Mouse (Mus musculus) forebrain, embryonic 16.5 days (tissue): ENCODE measurements around the gene Actr3. TPM values are rescaled to one million over a fixed set of nuclear protein-coding genes. Genes with fewer than 3 reads are reported as not detected.
"Not testable (repeated sequence)": the region's sequence is repeated elsewhere in the genome, so short reads cannot be mapped to it uniquely, and the experiment has no call there.

Experiments used
- ATAC-seq: fragments of 200-750 bp; cut with Nextera tagmentation; 2 replicates; pipeline ENCODE4 v1.8.0; 2017; ENCODE audit warnings: mild to moderate bottlenecking, moderate library complexity
- H3K27ac ChIP-seq: fragments of 300-500 bp; sonication (generic); 2 replicates; pipeline ENCODE4 v1.5.1; 2014; ENCODE audit warnings: low read length, control low read depth
- H3K27me3 ChIP-seq: fragments of 300-500 bp; sonication (generic); replicated peaks from 2 replicates; pipeline ENCODE4 v1.6.1; 2014; ENCODE audit warnings: low read length; ENCODE audit not compliant: control insufficient read depth, insufficient read depth
- H3K36me3 ChIP-seq: fragments of 300-500 bp; sonication (generic); 2 replicates; pipeline ENCODE4 v1.6.1; 2014; ENCODE audit not compliant: control insufficient read depth, insufficient read depth
- H3K4me1 ChIP-seq: fragments of 300-500 bp; sonication (generic); replicated peaks from 2 replicates; pipeline ENCODE4 v1.6.1; 2014; ENCODE audit warnings: low read length; ENCODE audit not compliant: control insufficient read depth, insufficient read depth
- H3K4me2 ChIP-seq: fragments of 300-500 bp; sonication (generic); 2 replicates; pipeline ENCODE4 v1.6.1; 2014; ENCODE audit warnings: mild to moderate bottlenecking, low read length, control low read depth
- H3K4me3 ChIP-seq: fragments of 300-500 bp; sonication (generic); replicated peaks from 2 replicates; pipeline ENCODE4 v1.5.1; 2014; ENCODE audit warnings: mild to moderate bottlenecking, low read length, control low read depth
- H3K9ac ChIP-seq: fragments of 300-500 bp; sonication (generic); replicated peaks from 2 replicates; pipeline ENCODE4 v1.6.1; 2014; ENCODE audit warnings: low read depth, low read length, control low read depth
- H3K9me3 ChIP-seq: fragments of 300-500 bp; sonication (generic); 2 replicates; pipeline ENCODE4 v1.6.1; 2016; ENCODE audit warnings: low read length; ENCODE audit not compliant: control insufficient read depth
- WGBS: fragments of 180-500 bp; shearing (Covaris S2); extraction: QIAGEN DNeasy Blood & Tissue Kit; methylation state at CpG from one replicate; pipeline ENCODE4 v1.1.7; 2014; 5-methylcytosine and 5-hydroxymethylcytosine counted together
- polyA plus RNA-seq: library from polyadenylated mRNA; unstranded; fragments of >200 nt; fragmentation: Nextera tagmentation; extraction: Ambion mirVana; gene quantifications from 2 replicates; pipeline ENCODE4 v1.2.1, GENCODE M21; 2015

Gene Actr3
- polyA plus RNA-seq, 1 experiment from 2014 or later: 241 TPM

- WGBS: 98% methylated on average over 1 of the region's 1 CpGs
- H3K4me1 ChIP-seq, H3K4me3 ChIP-seq, H3K4me2 ChIP-seq, H3K9me3 ChIP-seq, H3K27me3 ChIP-seq, ATAC-seq, H3K9ac ChIP-seq, H3K27ac ChIP-seq, H3K36me3 ChIP-seq: not testable (repeated sequence)
These were observed 45.9 kb downstream of the Actr3 start for GRCm38 (mm10) chr1:125389634-125390033.

GRCm38 (mm10) chr1:125388370-125388769 is 47.2 kb downstream of the Actr3 start:
- Histone ChIP-seq H3K36me3 (peaks cover 2% of the 10 kb centered on the region; the same call in 1 of the 2 replicates), H3K9ac (no peak overlapping the region), H3K4me1 (no peaks in the 10 kb centered on the region), H3K4me3 (no peak overlapping the region), H3K9me3 (no peaks in the 10 kb centered on the region), H3K27me3 (no peaks in the 10 kb centered on the region), H3K4me2 (no peak overlapping the region), H3K27ac (no peak overlapping the region)
- ATAC-seq: no peak
- WGBS: 16% methylated on average over 3 of the region's 3 CpGs

GRCm38 (mm10) chr1:125386217-125386616 is 49.3 kb downstream of the Actr3 start:
- no peaks in the 10 kb centered on the region for H3K4me1 ChIP-seq
- no peak overlapping the region for H3K9ac ChIP-seq
- H3K27ac ChIP-seq: no peak overlapping the region
- no peak overlapping the region for H3K4me2 ChIP-seq
- H3K36me3 ChIP-seq: no peaks in the 10 kb centered on the region
- H3K9me3 ChIP-seq: no peaks in the 10 kb centered on the region
- 88% methylated on average over 7 of the region's 7 CpGs for WGBS
- no peak for ATAC-seq
- no peaks in the 10 kb centered on the region for H3K27me3 ChIP-seq
- no peak overlapping the region for H3K4me3 ChIP-seq

- whole genome bisulfite sequencing: 66% methylated on average over 6 of the region's 6 CpGs
- no peaks in the 10 kb centered on the region for H3K9me3 ChIP-seq
- H3K27me3 ChIP-seq: no peaks in the 10 kb centered on the region
- H3K4me3 ChIP-seq: no peak overlapping the region
- no peak overlapping the region for H3K4me2 ChIP-seq
- no peak overlapping the region for H3K9ac ChIP-seq
- no peaks in the 10 kb centered on the region for H3K36me3 ChIP-seq
- no peak overlapping the region for H3K27ac ChIP-seq
- no peak for ATAC-seq
- peaks cover 7% of the 10 kb centered on the region; the same call in 1 of the 2 replicates for H3K4me1 ChIP-seq
These were observed 52.9 kb downstream of the Actr3 start for GRCm38 (mm10) chr1:125382622-125383021.

- no peak overlapping the region for H3K4me3 ChIP-seq
- WGBS: 50% methylated on average over 3 of the region's 3 CpGs
- ATAC-seq: peak; percentile 39; the same call in 1 of the 2 replicates
These were observed 56.6 kb downstream of the Actr3 start for GRCm38 (mm10) chr1:125378889-125379288.

GRCm38 (mm10) chr1:125372855-125373254 is 62.7 kb downstream of the Actr3 start:
- H3K4me3 ChIP-seq: no peak overlapping the region
- H3K9me3 ChIP-seq: no peaks in the 10 kb centered on the region
- no peak overlapping the region for H3K27ac ChIP-seq
- H3K27me3 ChIP-seq: no peaks in the 10 kb centered on the region
- no peaks in the 10 kb centered on the region for H3K4me1 ChIP-seq
- no peaks in the 10 kb centered on the region for H3K36me3 ChIP-seq
- H3K9ac ChIP-seq: no peak overlapping the region
- H3K4me2 ChIP-seq: no peak overlapping the region
- ATAC-seq: peak; percentile 41; the same call in 1 of the 2 replicates
- 68% methylated on average over 5 of the region's 5 CpGs for WGBS

More at GRCm38 (mm10) chr1:125378889-125379288, 56.6 kb downstream of the Actr3 start:
- Histone ChIP-seq H3K27me3 (no peaks in the 10 kb centered on the region), H3K4me1 (peaks cover 7% of the 10 kb centered on the region; the same call in 1 of the 2 replicates), H3K36me3 (no peaks in the 10 kb centered on the region), H3K4me2 (no peak overlapping the region), H3K27ac (no peak overlapping the region), H3K9me3 (no peaks in the 10 kb centered on the region), H3K9ac (no peak overlapping the region)

- H3K27ac ChIP-seq: no peak overlapping the region
- no peaks in the 10 kb centered on the region for H3K27me3 ChIP-seq
- no peak overlapping the region for H3K9ac ChIP-seq
- ATAC-seq: peak; percentile 73; the same call in 1 of the 2 replicates
- no peaks in the 10 kb centered on the region for H3K4me1 ChIP-seq
- 39% methylated on average over 6 of the region's 6 CpGs for WGBS
- no peak overlapping the region for H3K4me3 ChIP-seq
- no peaks in the 10 kb centered on the region for H3K9me3 ChIP-seq
- no peak overlapping the region for H3K4me2 ChIP-seq
- H3K36me3 ChIP-seq: no peaks in the 10 kb centered on the region
These were observed 64.7 kb downstream of the Actr3 start for GRCm38 (mm10) chr1:125370779-125371178.

- H3K36me3 ChIP-seq: no peaks in the 10 kb centered on the region
- no peak for ATAC-seq
- no peaks in the 10 kb centered on the region for H3K27me3 ChIP-seq
- no peak overlapping the region for H3K9ac ChIP-seq
- no peak overlapping the region for H3K4me2 ChIP-seq
- H3K4me3 ChIP-seq: no peak overlapping the region
- no peak overlapping the region for H3K27ac ChIP-seq
- H3K4me1 ChIP-seq: no peaks in the 10 kb centered on the region
- WGBS: 89% methylated on average over 4 of the region's 4 CpGs
- no peaks in the 10 kb centered on the region for H3K9me3 ChIP-seq
These were observed 70.0 kb downstream of the Actr3 start for GRCm38 (mm10) chr1:125365576-125365975.

GRCm38 (mm10) chr1:125351416-125352037 is 84.0 kb downstream of the Actr3 start:
- no peaks in the 10 kb centered on the region for H3K9me3 ChIP-seq
- no peaks in the 10 kb centered on the region for H3K27me3 ChIP-seq
- no peak overlapping the region for H3K4me2 ChIP-seq
- H3K27ac ChIP-seq: no peak overlapping the region
- 21% methylated on average over 4 of the region's 4 CpGs for WGBS
- no peak overlapping the region for H3K9ac ChIP-seq
- ATAC-seq: peak; percentile 97
- no peak overlapping the region for H3K4me3 ChIP-seq
- no peaks in the 10 kb centered on the region for H3K4me1 ChIP-seq
- H3K36me3 ChIP-seq: no peaks in the 10 kb centered on the region

GRCm38 (mm10) chr1:125350843-125351242 is 84.7 kb downstream of the Actr3 start:
- no peak for ATAC-seq
- Histone ChIP-seq H3K27me3 (no peaks in the 10 kb centered on the region), H3K4me3 (no peak overlapping the region), H3K27ac (no peak overlapping the region), H3K4me1 (no peaks in the 10 kb centered on the region), H3K9me3 (no peaks in the 10 kb centered on the region), H3K36me3 (no peaks in the 10 kb centered on the region), H3K9ac (no peak overlapping the region), H3K4me2 (no peak overlapping the region)
- 82% methylated on average over 5 of the region's 5 CpGs for WGBS
